Mouse (Mus musculus): ENCODE data around the gene Nags.

The Nags gene

DNA sequence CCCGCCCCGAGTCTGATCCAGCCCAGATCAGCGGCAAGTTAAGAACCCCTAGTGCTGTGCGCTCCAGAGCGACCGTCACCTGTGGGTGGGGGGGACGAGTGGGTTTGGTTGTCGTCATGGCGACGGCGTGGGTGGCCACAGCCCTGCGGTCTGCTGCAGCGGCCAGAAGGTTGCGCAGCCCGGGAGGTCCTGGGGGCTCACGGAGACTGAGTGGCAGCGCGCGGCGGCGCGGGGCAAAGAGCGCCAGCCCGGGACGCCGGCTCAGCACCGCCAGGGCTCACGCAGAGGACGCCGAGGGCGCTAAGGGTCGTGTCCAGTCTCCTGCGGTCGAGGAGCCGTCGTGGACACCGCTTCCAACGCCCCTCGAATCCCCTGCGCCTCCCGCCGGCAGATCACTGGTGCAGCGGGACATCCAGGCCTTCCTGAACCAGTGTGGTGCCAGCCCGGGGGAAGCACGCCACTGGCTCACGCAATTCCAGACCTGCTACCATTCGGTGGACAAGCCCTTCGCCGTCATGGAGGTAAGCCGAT, at the start of gene Nags:
Nags (plus strand) TSS at position 43 of the 531 bp plus-strand sequence.
- DNase-seq (ENCODE audit: low spot score), result no peak

DNA sequence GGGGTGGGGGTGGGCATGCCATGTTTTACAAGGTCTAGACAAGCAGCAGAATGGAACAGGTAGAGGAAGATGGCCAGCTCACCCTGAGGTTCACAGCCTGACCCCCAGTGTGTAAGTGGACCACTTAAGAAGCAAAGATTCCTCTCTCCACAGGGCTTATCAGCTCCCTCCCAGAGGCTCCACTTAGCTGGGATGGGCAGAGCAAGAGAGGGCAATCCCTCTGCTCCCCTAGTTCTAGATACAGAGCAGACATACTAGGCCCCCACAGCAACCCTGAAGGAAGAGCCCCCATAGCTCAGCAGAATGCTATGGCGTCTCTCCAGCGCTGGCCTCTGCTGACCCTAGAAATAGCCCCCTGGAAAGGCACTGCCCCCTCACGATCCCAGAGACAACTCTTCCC, 49.6 kb upstream of the Nags start:
- DNase-seq (ENCODE audit: low spot score), result no peak

GRCm38 (mm10) chr11:102096446-102096845, 48.9 kb upstream of the Nags start:
- DNase-seq (ENCODE audit: low spot score), result no peak

GRCm38 (mm10) chr11:102096887-102097391, 48.4 kb upstream of the Nags start:
- DNase-seq (ENCODE audit: low spot score), result no peak

- DNase-seq (ENCODE audit: low spot score), result no peak
Observed at GRCm38 (mm10) chr11:102101219-102101618, 44.1 kb upstream of the Nags start, which contains the start of gene Ppy. TSS of gene Ppy (minus strand) at chr11:102101319.

DNA sequence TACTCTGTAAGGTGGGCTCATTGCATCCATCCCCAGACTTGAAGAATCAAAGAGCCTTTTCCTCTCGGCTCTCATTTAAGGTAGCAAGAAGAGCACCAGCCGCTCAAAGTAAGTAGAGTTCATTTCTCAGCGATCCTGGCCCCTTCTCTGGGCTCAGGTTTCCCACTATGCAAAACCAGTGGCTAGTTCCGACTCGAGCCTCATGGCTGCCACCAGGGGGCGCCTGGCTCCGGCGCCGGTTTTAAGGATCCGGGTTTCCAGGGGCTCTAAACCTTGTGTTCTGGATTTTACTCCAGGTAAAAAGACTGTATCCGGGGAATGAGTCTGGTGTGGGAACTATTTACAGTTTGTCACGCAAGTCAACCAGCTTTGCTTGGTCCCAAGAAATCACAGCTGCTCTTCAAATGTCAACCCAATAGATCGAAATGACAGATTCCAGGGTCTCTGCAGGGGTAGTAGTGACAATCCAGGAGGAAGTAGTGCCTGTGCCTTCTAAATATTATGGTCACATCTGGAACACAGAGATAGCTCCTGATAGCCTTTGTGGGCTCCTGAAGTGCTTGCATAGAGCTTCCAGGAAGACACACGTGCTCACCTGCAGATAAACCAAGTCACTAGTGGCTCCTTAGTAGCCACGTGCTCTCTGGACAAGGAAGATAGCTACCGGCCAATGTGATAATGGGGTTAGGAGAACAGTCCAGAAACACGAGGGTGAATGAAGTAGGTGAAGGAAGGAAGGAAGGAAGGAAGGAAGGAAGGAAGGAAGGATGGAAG, 42.6 kb upstream of the Nags start:
- no peak for DNase-seq (ENCODE audit: low spot score)

- DNase-seq (ENCODE audit: low spot score), result no peak
Observed at GRCm38 (mm10) chr11:102106911-102107310, 38.4 kb upstream of the Nags start.

DNA sequence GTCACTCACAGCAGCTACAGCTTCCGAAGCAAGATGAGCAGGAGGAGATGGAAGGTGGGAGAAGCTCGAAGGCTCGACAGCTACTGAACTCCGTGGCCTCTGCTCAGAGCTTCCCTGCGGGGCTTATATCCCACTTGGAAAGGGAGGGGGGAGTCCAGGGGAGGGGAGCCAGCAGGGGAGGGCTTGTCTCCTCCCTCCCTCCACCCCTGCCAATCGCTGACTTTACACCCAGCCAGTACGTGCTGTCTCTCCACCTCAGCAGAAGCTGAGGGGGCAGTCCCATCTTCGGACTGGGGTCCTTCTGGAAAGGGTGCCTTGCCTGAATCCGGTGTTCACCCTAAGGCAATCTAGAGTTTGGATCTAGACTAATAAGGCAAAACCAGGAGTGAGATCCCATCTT, 37.6 kb upstream of the Nags start, which contains the start of gene Pyy:
Pyy (minus strand) TSS at position 101 of the 400 bp plus-strand sequence.
- DNase-seq (ENCODE audit: low spot score), result no peak

DNA sequence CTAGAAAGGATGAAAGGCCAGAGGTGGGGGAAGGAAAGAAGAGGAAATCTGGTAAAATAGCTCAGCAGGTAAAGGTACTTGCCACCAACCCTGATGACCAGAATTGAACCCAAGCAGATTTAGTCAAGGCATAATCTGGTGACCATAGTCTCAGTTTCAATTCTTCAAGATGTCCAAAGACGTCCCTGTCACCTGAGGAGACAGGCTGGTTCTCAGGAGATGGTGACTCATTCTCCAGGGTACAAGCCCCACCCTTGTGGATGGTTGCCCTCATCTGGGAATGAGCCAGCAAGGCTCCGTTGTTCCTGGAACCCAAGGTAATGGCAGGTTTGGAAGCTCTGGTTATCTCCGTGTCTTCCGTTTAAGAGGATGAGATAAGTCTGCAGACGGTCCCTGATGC, 33.7 kb upstream of the Nags start:
- no peak for DNase-seq (ENCODE audit: low spot score)

- DNase-seq (ENCODE audit: low spot score), result no peak
Observed at GRCm38 (mm10) chr11:102116241-102116640, 29.1 kb upstream of the Nags start.

DNA sequence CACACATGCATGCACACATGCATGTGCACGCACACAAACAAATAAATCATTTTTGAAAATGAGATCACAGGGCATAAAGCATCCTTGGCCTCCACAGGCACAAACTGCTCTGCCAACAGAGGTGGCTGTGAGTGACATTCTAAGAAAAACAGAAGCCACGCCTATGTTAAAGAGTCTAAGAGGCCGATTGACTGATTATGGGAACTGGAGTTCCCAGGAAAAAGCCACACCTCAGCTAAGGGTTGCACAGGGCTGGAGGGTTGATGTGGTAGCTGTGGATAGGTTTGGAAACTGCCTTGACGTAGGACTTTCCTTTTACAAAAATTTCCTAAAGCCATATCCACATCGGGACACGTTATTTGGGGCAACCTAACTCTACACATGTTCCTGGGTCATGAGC, 27.9 kb upstream of the Nags start:
- DNase-seq (ENCODE audit: low spot score), result no peak

DNA sequence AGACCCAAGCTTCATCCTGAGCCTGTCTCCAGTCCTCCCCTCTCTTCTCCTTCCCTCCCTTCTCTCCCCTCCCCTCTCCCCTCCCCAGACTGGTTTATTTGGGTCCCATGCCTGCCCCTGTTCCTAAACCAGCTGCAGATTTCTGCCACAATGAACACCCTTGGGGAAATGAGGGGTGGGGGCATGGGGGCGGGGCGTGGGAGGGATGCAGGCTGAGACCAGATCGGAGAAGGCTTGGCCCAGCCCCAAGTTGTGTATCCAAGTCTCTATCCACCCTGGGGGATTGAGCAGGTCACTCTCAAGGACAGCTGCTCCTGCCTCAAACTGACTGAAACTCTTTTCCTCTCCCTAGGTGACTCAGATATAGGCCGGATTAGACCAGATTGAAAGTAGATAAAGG, 10.8 kb upstream of the Nags start:
- no peak for DNase-seq (ENCODE audit: low spot score)

- no peak for DNase-seq (ENCODE audit: low spot score)
Observed at GRCm38 (mm10) chr11:102137625-102138446, 7.5 kb upstream of the Nags start.

- no peak for DNase-seq (ENCODE audit: low spot score)
Observed at GRCm38 (mm10) chr11:102138447-102138740, 6.9 kb upstream of the Nags start.

GRCm38 (mm10) chr11:102140508-102140907, 4.8 kb upstream of the Nags start:
- DNase-seq (ENCODE audit: low spot score), result peak; percentile 69

- DNase-seq (ENCODE audit: low spot score), result no peak
Observed at GRCm38 (mm10) chr11:102142355-102142754, 3.0 kb upstream of the Nags start.

- no peak for DNase-seq (ENCODE audit: low spot score)
Observed at GRCm38 (mm10) chr11:102144957-102145470, 299 bp upstream of the Nags start.

DNA sequence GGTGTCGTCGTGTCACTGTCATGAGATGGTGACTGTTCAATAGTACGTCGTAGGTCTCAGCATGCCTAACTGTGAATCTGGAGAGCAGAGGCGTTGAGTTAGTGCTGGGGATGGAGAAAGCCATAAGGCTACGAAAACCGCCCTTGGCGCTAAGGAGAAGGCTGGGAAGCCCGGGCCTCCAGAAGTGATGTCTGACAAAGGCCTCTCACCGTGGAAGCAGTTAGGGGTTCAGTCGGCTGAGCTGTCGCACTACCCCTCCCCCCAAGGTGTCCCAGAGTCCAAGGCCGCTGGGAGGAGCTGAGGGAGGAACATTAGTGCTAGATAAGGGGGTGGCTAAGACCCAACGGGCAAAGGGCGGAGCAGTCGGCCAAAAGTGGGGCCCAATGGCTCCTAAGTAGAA, 692 bp downstream of the Nags start:
- DNase-seq (ENCODE audit: low spot score), result no peak

DNA sequence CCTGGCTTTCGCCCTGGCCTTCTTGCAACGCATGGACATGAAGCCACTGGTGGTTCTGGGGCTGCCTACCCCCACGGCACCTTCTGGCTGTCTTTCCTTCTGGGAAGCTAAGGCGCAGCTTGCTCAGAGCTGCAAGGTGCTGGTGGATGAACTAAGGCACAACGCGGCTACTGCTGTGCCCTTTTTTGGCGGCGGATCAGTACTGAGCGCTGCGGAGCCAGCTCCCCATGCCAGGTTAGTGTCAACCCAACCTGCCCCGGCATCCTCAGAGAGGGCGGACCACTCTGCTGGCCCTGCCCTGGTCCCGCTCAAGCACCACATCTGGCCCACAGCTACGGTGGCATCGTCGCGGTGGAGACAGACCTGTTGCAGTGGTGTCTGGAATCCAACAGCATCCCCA, 1.2 kb downstream of the Nags start:
- DNase-seq (ENCODE audit: low spot score), result no peak

DNA sequence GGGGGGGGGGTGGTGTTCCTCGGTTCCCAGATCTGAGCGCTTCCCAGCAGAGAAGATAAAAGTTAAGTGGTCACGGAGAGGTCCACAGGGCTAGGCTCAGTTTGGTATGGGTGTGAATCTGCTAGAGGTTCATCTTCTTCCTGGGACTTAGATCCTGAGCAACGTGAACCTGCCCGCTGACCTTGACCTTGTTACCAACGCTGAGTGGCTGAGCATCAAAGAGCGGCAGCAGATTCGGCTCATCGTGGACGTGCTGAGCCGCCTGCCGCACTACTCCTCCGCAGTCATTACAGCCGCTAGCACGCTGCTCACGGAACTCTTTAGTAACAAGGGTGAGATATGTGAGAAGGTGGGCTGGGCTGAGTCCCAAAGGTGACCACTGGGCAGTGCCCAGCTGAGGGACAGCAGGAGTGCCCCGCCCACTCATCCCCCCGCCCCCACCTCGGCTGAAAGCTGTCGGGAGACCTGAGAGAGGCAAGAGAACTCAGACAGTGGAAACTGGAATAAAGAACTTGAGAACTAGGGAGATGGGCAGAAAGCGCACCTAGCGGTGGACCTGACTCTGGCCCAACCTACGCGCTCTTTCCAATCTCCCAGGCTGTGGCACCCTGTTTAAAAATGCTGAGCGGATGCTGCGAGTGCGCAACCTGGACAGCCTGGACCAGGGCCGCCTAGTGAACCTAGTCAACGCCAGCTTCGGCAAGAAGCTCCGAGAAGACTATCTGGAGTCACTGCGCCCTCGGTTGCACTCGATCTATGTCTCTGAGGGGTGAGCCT, 2.1 kb downstream of the Nags start:
- DNase-seq (ENCODE audit: low spot score), result no peak

DNA sequence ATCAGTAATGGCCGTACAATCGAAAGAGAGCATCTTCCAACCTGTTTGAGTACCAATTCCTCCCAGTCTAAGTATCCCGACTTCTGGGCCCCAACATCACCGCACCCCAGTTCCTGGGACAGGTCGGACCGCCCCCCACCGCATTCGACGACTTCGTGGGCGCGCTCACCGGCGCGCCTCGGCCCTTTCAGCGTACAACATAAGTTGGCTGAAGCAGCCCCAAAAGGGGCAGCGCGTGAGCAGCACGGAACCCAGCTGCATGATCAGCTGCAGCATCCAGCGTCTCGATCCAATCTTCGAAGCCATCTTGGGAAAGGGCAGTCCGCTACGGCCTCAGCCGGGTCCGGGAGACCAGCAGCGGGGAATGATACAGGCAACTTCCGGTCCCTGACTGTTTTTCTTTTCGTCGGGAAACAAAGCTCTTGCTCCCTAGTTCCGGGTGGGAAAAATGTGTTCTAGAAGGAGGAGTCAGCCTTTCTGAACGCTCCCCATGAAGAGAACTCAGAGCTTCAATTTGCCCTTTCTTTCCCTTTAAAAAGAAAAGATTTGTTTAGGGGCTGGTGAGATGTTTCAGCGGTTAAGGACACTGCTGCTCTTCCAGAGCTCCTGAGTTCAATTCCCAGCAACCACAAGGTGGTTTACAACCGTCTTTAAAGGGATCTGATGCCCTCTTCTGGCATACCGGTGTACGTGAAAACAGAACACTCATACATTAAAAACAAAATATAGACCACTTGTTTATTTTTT, 10.9 kb downstream of the Nags start, which contains the start of gene Tmem101:
Tmem101 (minus strand) TSS at position 366 of the 747 bp plus-strand sequence.
- DNase-seq (ENCODE audit: low spot score), result peak; percentile 85

All from layer of hippocampus, adult 9-10 months (tissue).